Mouse (Mus musculus) small intestine, adult 2 months (tissue): Measurements from ENCODE around the gene Fosl1.

Experiments used
- CTCF ChIP-seq: fragments of 200-500 bp; IDR thresholded peaks from 2 replicates; pipeline ENCODE4 v1.5.1; 2012; ENCODE audit warnings: low read depth, mild to moderate bottlenecking, control low read depth, inconsistent platforms, low read length, moderate library complexity, mixed read lengths; ENCODE audit not compliant: insufficient replicate concordance, insufficient read length; ENCODE audit errors: extremely low read depth
- POLR2A ChIP-seq: fragments of 200-500 bp; IDR thresholded peaks from 2 replicates; pipeline ENCODE4 v1.6.1; 2012; ENCODE audit warnings: low read depth, mild to moderate bottlenecking, control low read depth, inconsistent platforms, low read length, moderate library complexity

GRCm38 (mm10) chr19:5480016-5480415, 32.7 kb downstream of the Fosl1 start:
- TF ChIP-seq POLR2A (no peak), CTCF (no peak)
